Comparison of ENCODE assay signal across 8 mouse cellular contexts in the genomic region with DNA sequence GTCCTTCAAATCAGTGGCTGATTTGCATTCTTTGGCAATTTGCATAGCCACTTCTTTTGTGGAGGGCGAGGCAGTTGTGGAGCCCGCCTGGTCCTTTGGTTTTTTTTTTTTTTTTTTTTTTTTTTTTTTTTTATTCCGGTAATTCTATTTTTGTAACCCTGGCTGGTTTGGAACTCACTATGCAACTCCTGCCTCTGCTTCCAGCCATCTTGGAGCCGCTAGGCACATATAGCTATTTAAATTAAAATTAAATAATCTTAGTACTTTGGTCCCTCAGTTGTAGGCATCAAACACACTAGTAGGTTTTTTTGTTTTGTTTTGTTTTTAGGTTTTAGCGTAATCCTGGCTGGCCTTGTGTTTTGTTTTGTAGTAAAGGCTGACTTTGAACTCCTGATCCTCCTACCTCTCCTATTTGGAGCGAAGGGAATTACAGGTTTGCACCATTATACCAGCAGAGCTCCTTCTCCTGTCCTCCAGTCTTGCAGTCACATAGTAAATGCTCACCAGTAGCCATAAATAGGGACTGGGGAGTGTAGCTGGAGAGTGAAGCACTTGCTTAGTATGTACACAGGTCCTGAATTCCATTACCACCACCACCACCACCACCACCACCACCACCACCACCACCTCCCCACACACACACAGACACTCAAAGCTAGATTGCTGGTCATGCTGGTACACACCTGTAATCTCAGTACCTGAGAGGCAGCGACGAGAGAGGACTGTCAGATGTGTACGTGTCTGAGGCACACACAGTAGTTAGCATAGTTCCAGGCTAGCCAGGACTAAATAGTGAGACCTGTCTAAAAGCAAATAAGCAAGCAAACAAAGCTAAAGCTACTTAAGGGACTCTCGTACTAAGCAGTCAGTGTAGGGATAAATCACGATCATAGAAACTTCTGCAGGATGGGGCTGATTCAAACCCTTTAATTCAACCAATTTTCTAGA. TPM values are rescaled to one million over a fixed set of nuclear protein-coding genes. Genes with fewer than 3 reads are reported as not detected.
DNase-seq lines count a peak whose midpoint lies in the region; ATAC-seq lines count a peak whose summit lies in the region.
"Had no signal": no experiment of that assay in that cellular context is flagged by ENCODE, and none has a peak within 500 bp of the region (broad histone marks: within the 10 kb centered on the region; RNA-seq: fewer than 3 reads in every experiment).

No protein-coding gene starts in this region.

- WGBS in lung, embryonic 15.5 days = 42% methylated on average over 11 of the region's 11 CpGs
- WGBS in forebrain, embryonic 11.5 days = 22% methylated on average over 11 of the region's 11 CpGs
- 30% methylated on average over 11 of the region's 11 CpGs for WGBS in limb, embryonic 12.5 days
- WGBS in stomach, embryonic 14.5 days = 45% methylated on average over 11 of the region's 11 CpGs

- H3K9me3 ChIP-seq in lung, embryonic 15.5 days = no peaks in the 10 kb centered on the region
- H3K9me3 ChIP-seq in forebrain, embryonic 11.5 days (ENCODE audit: control insufficient read depth, low read length) = no peaks in the 10 kb centered on the region
- peaks cover 4% of the 10 kb centered on the region; the same call in 1 of the 2 replicates for H3K9me3 ChIP-seq in limb, embryonic 12.5 days
- H3K9me3 ChIP-seq in stomach, embryonic 14.5 days (ENCODE audit: control insufficient read depth, low read depth, low read length) = no peaks in the 10 kb centered on the region; the same call in 1 of the 2 replicates

- peak overlapping the region; percentile 92 for H3K27ac ChIP-seq in lung, embryonic 15.5 days
- peak overlapping the region; percentile 92 for H3K27ac ChIP-seq in forebrain, embryonic 11.5 days (ENCODE audit: low read depth, low read length)
- H3K27ac ChIP-seq in limb, embryonic 12.5 days = peak overlapping the region; percentile 35; the same call in 1 of the 2 replicates
- peak overlapping the region; percentile 83 for H3K27ac ChIP-seq in stomach, embryonic 14.5 days (ENCODE audit: low read length)
- H3K27ac ChIP-seq: macrophage had no signal

- peak overlapping the region; percentile 74 for H3K4me2 ChIP-seq in lung, embryonic 15.5 days
- H3K4me2 ChIP-seq in forebrain, embryonic 11.5 days (ENCODE audit: low read depth, low read length, severe bottlenecking) = peak overlapping the region; percentile 56
- H3K4me2 ChIP-seq in limb, embryonic 12.5 days = peak overlapping the region; percentile 66
- H3K4me2 ChIP-seq in stomach, embryonic 14.5 days (replicated peaks; ENCODE audit: low read depth, low read length) = peak overlapping the region; percentile 47

- H3K4me3 ChIP-seq in lung, embryonic 15.5 days = peak overlapping the region; percentile 45
- H3K4me3 ChIP-seq in forebrain, embryonic 11.5 days (ENCODE audit: low read depth, low read length) = peak overlapping the region; percentile 32
- peak overlapping the region; percentile 40 for H3K4me3 ChIP-seq in limb, embryonic 12.5 days (replicated peaks)
- H3K4me3 ChIP-seq in stomach, embryonic 14.5 days (ENCODE audit: low read depth, low read length) = peak overlapping the region; percentile 24

- peak; percentile 43; the same call in 1 of the 2 replicates for ATAC-seq in lung, embryonic 15.5 days (ENCODE audit: borderline replicate concordance, extremely low read depth, low FRiP score, low TSS enrichment)
- ATAC-seq in forebrain, embryonic 11.5 days (replicated peaks; ENCODE audit: low FRiP score) = no peak
- no peak for ATAC-seq in limb, embryonic 12.5 days (ENCODE audit: insufficient number of reproducible peaks, insufficient read depth, low FRiP score, low TSS enrichment, low read depth)
- ATAC-seq in stomach, embryonic 14.5 days (ENCODE audit: insufficient number of reproducible peaks, insufficient read depth, low FRiP score, low read depth) = peak; percentile 51

- peak overlapping the region; percentile 38 for H3K9ac ChIP-seq in lung, embryonic 15.5 days
- peak overlapping the region; percentile 72 for H3K9ac ChIP-seq in forebrain, embryonic 11.5 days (ENCODE audit: low read length)
- peak overlapping the region; percentile 56 for H3K9ac ChIP-seq in limb, embryonic 12.5 days (replicated peaks)
- 0 out of 2 replicates have a peak overlapping the region, but pooled peaks have one; percentile 8 for H3K9ac ChIP-seq in stomach, embryonic 14.5 days (replicated peaks; ENCODE audit: low read depth, low read length)

- DNase-seq in lung, postnatal 10 days = no peak
- DNase-seq in forebrain, embryonic 11.5 days (ENCODE audit: low spot score) = no peak
- DNase-seq in frontal cortex, postnatal 36 days (ENCODE audit: low spot score in 2 of 2) = no peak
- DNase-seq in right cerebral cortex, postnatal 4 days = no peak

- no peaks in the 10 kb centered on the region for H3K36me3 ChIP-seq in lung, embryonic 15.5 days
- no peaks in the 10 kb centered on the region for H3K36me3 ChIP-seq in forebrain, embryonic 11.5 days (ENCODE audit: control insufficient read depth, insufficient read depth, low read length)
- no peaks in the 10 kb centered on the region for H3K36me3 ChIP-seq in limb, embryonic 12.5 days
- H3K36me3 ChIP-seq in stomach, embryonic 14.5 days (ENCODE audit: control insufficient read depth, insufficient read depth, low read length) = no peaks in the 10 kb centered on the region

- H3K4me1 ChIP-seq in lung, embryonic 15.5 days = no peaks in the 10 kb centered on the region; the same call in 1 of the 2 replicates
- H3K4me1 ChIP-seq in forebrain, embryonic 11.5 days (replicated peaks; ENCODE audit: control insufficient read depth, insufficient read depth, low read length) = peaks cover 7% of the 10 kb centered on the region; the same call in 1 of the 2 replicates
- peaks cover 24% of the 10 kb centered on the region for H3K4me1 ChIP-seq in limb, embryonic 12.5 days (replicated peaks)
- H3K4me1 ChIP-seq in stomach, embryonic 14.5 days (ENCODE audit: control insufficient read depth, insufficient read depth, low read length) = no peaks in the 10 kb centered on the region

- H3K27me3 ChIP-seq in lung, embryonic 15.5 days = peaks cover 6% of the 10 kb centered on the region; the same call in 1 of the 2 replicates
- H3K27me3 ChIP-seq in forebrain, embryonic 11.5 days (ENCODE audit: control insufficient read depth, insufficient read depth, low read length) = no peaks in the 10 kb centered on the region; the same call in 1 of the 2 replicates
- H3K27me3 ChIP-seq in limb, embryonic 12.5 days = peaks cover 13% of the 10 kb centered on the region
- no peaks in the 10 kb centered on the region for H3K27me3 ChIP-seq in stomach, embryonic 14.5 days (ENCODE audit: control insufficient read depth, insufficient read depth, low read length)

RNA-seq across cellular contexts. Expression of a gene that starts 9.1 kb away (rescaled TPM):
- polyA plus RNA-seq in lung, embryonic 15.5 days (2015; fragmentation: Nextera tagmentation; extraction: Ambion mirVana) = 33.6 and 37.6 TPM in 2 replicates
- polyA plus RNA-seq in forebrain, embryonic 11.5 days (2014; fragmentation: Nextera tagmentation; extraction: Ambion mirVana) = 69.4 and 71.6 TPM in 2 replicates
- 50.6 and 57.8 TPM in 2 replicates for polyA plus RNA-seq in limb, embryonic 12.5 days (2016; fragmentation: Nextera tagmentation; extraction: Ambion mirVana)
- 43.6 and 45.3 TPM in 2 replicates for polyA plus RNA-seq in stomach, embryonic 14.5 days (2014; fragmentation: Nextera tagmentation; extraction: Ambion mirVana)

RNA-seq across cellular contexts. Expression of a gene that starts 19.3 kb away (rescaled TPM):
- 8.6 and 10.5 TPM in 2 replicates for polyA plus RNA-seq in lung, embryonic 15.5 days (2015; fragmentation: Nextera tagmentation; extraction: Ambion mirVana)
- polyA plus RNA-seq in forebrain, embryonic 11.5 days (2014; fragmentation: Nextera tagmentation; extraction: Ambion mirVana) = 3.1 and 3.4 TPM in 2 replicates
- polyA plus RNA-seq in limb, embryonic 12.5 days (2016; fragmentation: Nextera tagmentation; extraction: Ambion mirVana) = 7.5 and 8.3 TPM in 2 replicates
- polyA plus RNA-seq in stomach, embryonic 14.5 days (2014; fragmentation: Nextera tagmentation; extraction: Ambion mirVana) = 2.4 and 3.1 TPM in 2 replicates

RNA-seq across cellular contexts. Expression of a gene that starts 54.4 kb away (rescaled TPM):
- polyA plus RNA-seq in lung, embryonic 15.5 days (2015; fragmentation: Nextera tagmentation; extraction: Ambion mirVana) = 17.8 and 19.8 TPM in 2 replicates
- polyA plus RNA-seq in forebrain, embryonic 11.5 days (2014; fragmentation: Nextera tagmentation; extraction: Ambion mirVana) = 15.0 and 17.0 TPM in 2 replicates
- polyA plus RNA-seq in limb, embryonic 12.5 days (2016; fragmentation: Nextera tagmentation; extraction: Ambion mirVana) = 19.2 and 19.4 TPM in 2 replicates
- polyA plus RNA-seq in stomach, embryonic 14.5 days (2014; fragmentation: Nextera tagmentation; extraction: Ambion mirVana) = 12.2 and 15.8 TPM in 2 replicates

Comparison
In these comparisons a context has a peak if more than half of its experiments do, and no peak if none do; other contexts are left out.
1. ATAC-seq: peak in lung, embryonic 15.5 days (single experiment) and stomach, embryonic 14.5 days (single experiment); none in forebrain, embryonic 11.5 days (single experiment) and limb, embryonic 12.5 days (single experiment).
2. H3K27ac ChIP-seq: peak in every context shown above with its lines; median percentile 92 in lung, embryonic 15.5 days; 92 in forebrain, embryonic 11.5 days; 83 in stomach, embryonic 14.5 days; 35 in limb, embryonic 12.5 days.
3. H3K9ac ChIP-seq: peak in every context shown above with its lines; median percentile 72 in forebrain, embryonic 11.5 days; 56 in limb, embryonic 12.5 days; 38 in lung, embryonic 15.5 days; 8 in stomach, embryonic 14.5 days.
4. Peak in every context shown above with its lines, with median percentiles within 50 percentile points of each other: H3K4me2 ChIP-seq and H3K4me3 ChIP-seq.